Mouse (Mus musculus) adrenal gland, adult 2 months (tissue): ENCODE results near the gene Gm17555. TPM values are rescaled to one million over a fixed set of nuclear protein-coding genes. Genes with fewer than 3 reads are reported as not detected.
A peak's percentile ranks its signal among the peaks of the same experiment; 100 is the strongest.
"Not testable (repeated sequence)": the region's sequence is repeated elsewhere in the genome, so short reads cannot be mapped to it uniquely, and the experiment has no call there.

Experiments
- DNase-seq: peaks from one replicate; pipeline ENCODE4 v3.0.0; 2021
- long read RNA-seq: library from polyadenylated mRNA; stranded (forward); transcript quantifications from one replicate; pipeline ENCODE4 v2.0.0, GENCODE M21; 2021
- polyA plus RNA-seq: library from polyadenylated mRNA; depleted of rRNA; stranded (reverse); fragments of >200 nt; gene quantifications from 2 replicates; pipeline ENCODE4 v1.2.3, GENCODE M21; 2012; rRNA removed
- total RNA-seq, 2 experiments: library from RNA; stranded (reverse); gene quantifications; 2 replicates each; pipeline ENCODE4 v1.2.3; 2021

The Gm17555 gene
- total RNA-seq (not detected), polyA plus RNA-seq (not detected in 2 replicates)
- long read RNA-seq, result 0 reads

- not testable (repeated sequence) for DNase-seq
Observed at GRCm38 (mm10) chr2:126214800-126215199, at the start of gene Gm17555. Gene Gm17555 (plus strand): TSS chr2:126215100.

- DNase-seq, result no peak
Observed at GRCm38 (mm10) chr2:126165277-126166018, 49.5 kb upstream of the Gm17555 start.

GRCm38 (mm10) chr2:126166335-126166734 lies 48.6 kb upstream of the Gm17555 start:
- no peak for DNase-seq

- DNase-seq, result no peak
Observed at GRCm38 (mm10) chr2:126166848-126167617, 47.9 kb upstream of the Gm17555 start.

- no peak for DNase-seq
Observed at GRCm38 (mm10) chr2:126171427-126171826, 43.5 kb upstream of the Gm17555 start.

- DNase-seq, result no peak
Observed at GRCm38 (mm10) chr2:126191306-126191705, 23.6 kb upstream of the Gm17555 start.

- no peak for DNase-seq
Observed at GRCm38 (mm10) chr2:126192129-126192528, 22.8 kb upstream of the Gm17555 start.

GRCm38 (mm10) chr2:126195631-126196356 lies 19.1 kb upstream of the Gm17555 start:
- DNase-seq, result no peak

GRCm38 (mm10) chr2:126198971-126199370 lies 15.9 kb upstream of the Gm17555 start:
- DNase-seq, result no peak

GRCm38 (mm10) chr2:126211011-126211680 lies 3.8 kb upstream of the Gm17555 start:
- DNase-seq, result no peak

- DNase-seq, result no peak
Observed at GRCm38 (mm10) chr2:126227581-126227980, 12.7 kb downstream of the Gm17555 start.

- DNase-seq, result no peak
Observed at GRCm38 (mm10) chr2:126231731-126232130, 16.8 kb downstream of the Gm17555 start.

GRCm38 (mm10) chr2:126236905-126237304 lies 22.0 kb downstream of the Gm17555 start:
- no peak for DNase-seq

GRCm38 (mm10) chr2:126245446-126245845 lies 30.5 kb downstream of the Gm17555 start:
- DNase-seq, result peak; percentile 23

- no peak for DNase-seq
Observed at GRCm38 (mm10) chr2:126248536-126248935, 33.6 kb downstream of the Gm17555 start.

GRCm38 (mm10) chr2:126252211-126252610 lies 37.3 kb downstream of the Gm17555 start:
- no peak for DNase-seq

Other genes with a start within 250 kb of the Gm17555 start
- 1 to 10 TPM; 1.1 to 1.2 TPM for gene Fgf7, start 180.4 kb upstream of the Gm17555 start, total RNA-seq
- 0.08 and 0.30 TPM in 2 replicates for gene Fgf7, start 180.4 kb upstream of the Gm17555 start, polyA plus RNA-seq
- gene Fam227b, start 63.1 kb upstream of the Gm17555 start, total RNA-seq, result under 1 TPM in 1 of 2 experiments, not detected in 1; 0.20 TPM
- gene Fam227b, start 63.1 kb upstream of the Gm17555 start, polyA plus RNA-seq, result not detected in 2 replicates
- gene Dtwd1, start 63.0 kb upstream of the Gm17555 start, total RNA-seq, result 10 to 100 TPM in 1 of 2 experiments, 1 to 10 TPM in 1; 9.3 to 11.2 TPM
- gene Dtwd1, start 63.0 kb upstream of the Gm17555 start, polyA plus RNA-seq, result 0.40 and 0.57 TPM in 2 replicates